Mouse (Mus musculus): ENCODE measurements around the gene Prss16.

Gene Prss16

GRCm38 (mm10) chr13:21971641-21972040 lies 37.9 kb downstream of the Prss16 start:
- DNase-seq (ENCODE audit: low spot score): no peak

- DNase-seq (ENCODE audit: low spot score): no peak
Measured at GRCm38 (mm10) chr13:21969816-21970215, 39.7 kb downstream of the Prss16 start.

- DNase-seq (ENCODE audit: low spot score): no peak
Measured at GRCm38 (mm10) chr13:21969269-21969668, 40.3 kb downstream of the Prss16 start.

Measured in ovary, postnatal 10 days (tissue).